Mouse (Mus musculus) heart, postnatal 0 days (tissue): ENCODE data around the gene Taar7e.

Experiments used
- CTCF ChIP-seq: IDR thresholded peaks from 2 replicates; pipeline ENCODE4 v1.5.1; 2016; ENCODE audit warnings: antibody characterized with exemption, control low read depth, low read depth
- EP300 ChIP-seq: IDR thresholded peaks from 2 replicates; pipeline ENCODE4 v1.6.1; 2016; ENCODE audit warnings: antibody characterized with exemption, low read depth

DNA sequence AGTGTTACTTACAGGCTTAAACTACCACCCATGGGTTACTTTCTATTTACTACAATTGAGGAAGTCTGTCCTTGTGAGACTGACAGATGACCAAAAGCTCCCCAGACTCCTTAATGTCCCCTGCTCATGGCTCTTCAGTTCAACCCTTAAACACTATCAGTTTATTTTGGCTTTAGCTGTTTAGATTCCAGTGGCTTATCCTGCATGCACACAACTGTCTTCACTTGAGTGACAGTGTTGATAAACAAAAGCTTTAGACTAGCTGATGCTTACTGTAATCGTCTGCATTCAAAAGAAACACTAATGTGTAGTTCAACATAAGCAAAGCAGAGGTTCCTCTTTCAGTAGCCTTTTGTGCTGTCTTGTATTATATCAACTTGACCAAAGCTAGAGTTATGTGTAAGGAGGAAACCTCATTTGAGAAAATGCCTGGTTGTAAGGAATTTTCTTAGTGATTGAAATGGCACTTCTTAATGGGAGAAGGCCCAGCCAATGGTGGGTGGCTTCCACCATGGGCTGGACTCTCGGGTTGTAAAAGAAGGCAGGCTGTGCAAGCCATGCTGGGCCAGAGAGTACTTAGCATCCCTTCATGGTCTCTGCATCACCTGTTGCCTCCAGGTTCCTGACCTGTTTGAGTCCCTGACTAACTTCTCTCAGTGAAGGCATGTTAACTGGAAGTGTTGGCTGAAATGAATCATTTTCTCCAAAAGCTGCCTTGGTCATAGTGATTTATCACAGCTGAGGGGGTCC is 2.9 kb downstream of the Taar7e start:
- no peak for TF ChIP-seq CTCF
- no peak for TF ChIP-seq EP300
